Mouse (Mus musculus): ENCODE results near the gene AL731706.2. TPM values are rescaled to one million over a fixed set of nuclear protein-coding genes. Genes with fewer than 3 reads are reported as not detected.
"Not testable (repeated sequence)": the region's sequence is repeated elsewhere in the genome, so short reads cannot be mapped to it uniquely, and the experiment has no call there.

AL731706.2 gene
- polyA plus RNA-seq, 1 experiment from 2014 or later: 26.6 TPM

- Histone ChIP-seq H3K4me1 (peaks cover 21% of the 10 kb centered on the region), H3K27ac (replicated peaks) (peak within 1 kb of the TSS; percentile 96), H3K4me3 (peak within 1 kb of the TSS; percentile 81), H3K9me3 (replicated peaks) (no peaks in the 10 kb centered on the region), H3K27me3 (ENCODE audit: low read depth, poor library complexity, severe bottlenecking) (no peaks in the 10 kb centered on the region), H3K36me3 (no peaks in the 10 kb centered on the region)
- WGBS: under 1% methylated on average over 49 of the region's 49 CpGs
- peak; percentile 99 for DNase-seq (ENCODE audit: low spot score)
Measured at GRCm38 (mm10) chr2:136891068-136891950, 5.8 kb upstream of the AL731706.2 start, which contains the start of the genes Slx4ip, AL731706.1 and Mkks. Gene Slx4ip, plus strand, starts transcription at chr2:136891218. Gene AL731706.1, minus strand, starts transcription at chr2:136891389. Gene Mkks, minus strand, starts transcription at chr2:136891389.

- Histone ChIP-seq H3K4me3 (peak overlapping the region; percentile 81), H3K4me1 (peaks cover 20% of the 10 kb centered on the region), H3K27ac (replicated peaks) (peak overlapping the region; percentile 96)
- not testable (repeated sequence) for H3K27me3 ChIP-seq (ENCODE audit: low read depth, poor library complexity, severe bottlenecking); H3K36me3 ChIP-seq; DNase-seq (ENCODE audit: low spot score); H3K9me3 ChIP-seq (replicated peaks)
- WGBS: 7% methylated on average over 15 of the region's 15 CpGs
Measured at GRCm38 (mm10) chr2:136890716-136891067, 5.2 kb upstream of the AL731706.2 start.

GRCm38 (mm10) chr2:136886846-136887245 lies 1.4 kb upstream of the AL731706.2 start:
- WGBS: 78% methylated on average over 4 of the region's 4 CpGs
- no peaks in the 10 kb centered on the region for H3K9me3 ChIP-seq (replicated peaks)
- H3K36me3 ChIP-seq: peaks cover 37% of the 10 kb centered on the region
- peaks cover 6% of the 10 kb centered on the region; the same call in 1 of the 2 replicates for H3K4me1 ChIP-seq
- DNase-seq (ENCODE audit: low spot score): no peak
- H3K27ac ChIP-seq (replicated peaks): no peak overlapping the region
- no peak overlapping the region for H3K4me3 ChIP-seq
- no peaks in the 10 kb centered on the region for H3K27me3 ChIP-seq (ENCODE audit: low read depth, poor library complexity, severe bottlenecking)

- Histone ChIP-seq H3K36me3 (no peaks in the 10 kb centered on the region), H3K27me3 (ENCODE audit: low read depth, poor library complexity, severe bottlenecking) (peaks cover 24% of the 10 kb centered on the region), H3K27ac (replicated peaks) (peak overlapping the region; percentile 76), H3K4me3 (no peak overlapping the region), H3K4me1 (peaks cover 33% of the 10 kb centered on the region), H3K9me3 (replicated peaks) (no peaks in the 10 kb centered on the region)
- peak; percentile 48 for DNase-seq (ENCODE audit: low spot score)
- 18% methylated on average over 5 of the region's 5 CpGs for WGBS
Measured at GRCm38 (mm10) chr2:136854543-136855388, 30.7 kb downstream of the AL731706.2 start.

- Histone ChIP-seq H3K4me1 (peaks cover 27% of the 10 kb centered on the region), H3K27ac (replicated peaks) (no peak overlapping the region), H3K36me3 (no peaks in the 10 kb centered on the region), H3K9me3 (replicated peaks) (no peaks in the 10 kb centered on the region), H3K27me3 (ENCODE audit: low read depth, poor library complexity, severe bottlenecking) (peaks cover 8% of the 10 kb centered on the region; the same call in 1 of the 2 replicates), H3K4me3 (no peak overlapping the region)
- DNase-seq (ENCODE audit: low spot score): no peak
- 81% methylated on average over 3 of the region's 3 CpGs for WGBS
Measured at GRCm38 (mm10) chr2:136850366-136850765, 35.1 kb downstream of the AL731706.2 start.

GRCm38 (mm10) chr2:136837994-136838393 lies 47.5 kb downstream of the AL731706.2 start:
- H3K36me3 ChIP-seq: no peaks in the 10 kb centered on the region
- no peaks in the 10 kb centered on the region for H3K9me3 ChIP-seq (replicated peaks)
- no peak overlapping the region for H3K27ac ChIP-seq (replicated peaks)
- DNase-seq (ENCODE audit: low spot score): no peak
- no peak overlapping the region for H3K4me3 ChIP-seq
- H3K4me1 ChIP-seq: no peaks in the 10 kb centered on the region
- no peaks in the 10 kb centered on the region for H3K27me3 ChIP-seq (ENCODE audit: low read depth, poor library complexity, severe bottlenecking)
- 68% methylated on average over 1 of the region's 1 CpGs for WGBS

- no peak overlapping the region for H3K27ac ChIP-seq (replicated peaks)
- 68% methylated on average over 3 of the region's 3 CpGs for WGBS
Measured at GRCm38 (mm10) chr2:136835882-136836281, 49.6 kb downstream of the AL731706.2 start.

More at GRCm38 (mm10) chr2:136835882-136836281, 49.6 kb downstream of the AL731706.2 start:
- no peaks in the 10 kb centered on the region for H3K36me3 ChIP-seq
- H3K9me3 ChIP-seq (replicated peaks): no peaks in the 10 kb centered on the region
- no peaks in the 10 kb centered on the region for H3K27me3 ChIP-seq (ENCODE audit: low read depth, poor library complexity, severe bottlenecking)
- H3K4me3 ChIP-seq: no peak overlapping the region
- DNase-seq (ENCODE audit: low spot score): no peak
- no peaks in the 10 kb centered on the region for H3K4me1 ChIP-seq

Other genes with a start within 250 kb of the AL731706.2 start
- 12.5 and 21.3 TPM in 2 replicates for gene Snap25, start 172.2 kb downstream of the AL731706.2 start, polyA plus RNA-seq (2016; fragmentation: Nextera tagmentation; extraction: Ambion mirVana)
- 9.8 and 10.7 TPM in 2 replicates for gene Slx4ip, start 5.5 kb upstream of the AL731706.2 start, polyA plus RNA-seq (2016; fragmentation: Nextera tagmentation; extraction: Ambion mirVana)
- gene AL731706.1, start 5.7 kb upstream of the AL731706.2 start, polyA plus RNA-seq (2016; fragmentation: Nextera tagmentation; extraction: Ambion mirVana): 25.8 and 30.3 TPM in 2 replicates
- gene Mkks, start 5.7 kb upstream of the AL731706.2 start, polyA plus RNA-seq (2016; fragmentation: Nextera tagmentation; extraction: Ambion mirVana): 14.0 and 16.4 TPM in 2 replicates
- gene Jag1, start 231.0 kb upstream of the AL731706.2 start, polyA plus RNA-seq (2016; fragmentation: Nextera tagmentation; extraction: Ambion mirVana): 38.9 and 42.4 TPM in 2 replicates

Measured in midbrain, embryonic 10.5 days (tissue).